Mouse (Mus musculus): ENCODE measurements around the gene Kcnd1.
"Not testable (repeated sequence)": the region's sequence is repeated elsewhere in the genome, so short reads cannot be mapped to it uniquely, and the experiment has no call there.

DNA sequence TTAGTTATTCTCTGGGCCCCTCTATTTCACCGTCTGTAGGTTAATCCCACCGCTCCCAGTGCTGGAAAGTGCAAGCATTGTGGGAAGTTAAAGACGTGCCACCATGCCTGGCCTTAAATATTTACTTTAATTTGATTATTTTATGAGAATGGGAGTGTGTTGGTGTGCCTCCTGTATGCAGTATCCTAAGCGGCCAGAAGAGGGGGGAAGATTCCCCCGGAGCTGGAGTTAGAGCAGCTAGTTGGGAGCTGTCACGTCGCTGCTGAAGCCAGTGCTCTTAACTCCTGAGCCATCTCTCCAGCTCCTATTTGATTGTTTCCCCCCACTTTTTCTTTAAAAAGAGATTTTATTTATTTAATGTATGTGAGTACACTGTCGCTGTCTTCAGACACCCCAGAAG is 7.1 kb upstream of the Kcnd1 start:
- peak; percentile 60 for TF ChIP-seq CTCF (IDR thresholded peaks at IDR 0.05; ENCODE audit: low read depth)
- TF ChIP-seq EP300 (optimal IDR thresholded peaks at IDR 0.05) = not testable (repeated sequence)
